In genomic region chr11:70845457-70845978, GRCm38 (mm10) we compare ENCODE assay signal across 8 mouse cellular contexts. TPM values are rescaled to one million over a fixed set of nuclear protein-coding genes. Genes with fewer than 3 reads are reported as not detected.
DNase-seq lines count a peak whose midpoint lies in the region; ATAC-seq and TF ChIP-seq lines count a peak whose summit lies in the region.

No protein-coding gene starts in this region.

- no peaks in the 10 kb centered on the region for H3K36me3 ChIP-seq in heart, postnatal 0 days (replicated peaks; ENCODE audit: control insufficient read depth, insufficient read depth, low read length)
- no peaks in the 10 kb centered on the region for H3K36me3 ChIP-seq in hindbrain, embryonic 10.5 days
- H3K36me3 ChIP-seq in midbrain, embryonic 11.5 days (ENCODE audit: control insufficient read depth, insufficient read depth, low read length) = no peaks in the 10 kb centered on the region

- H3K4me2 ChIP-seq in heart, postnatal 0 days (ENCODE audit: low read depth, low read length) = peak overlapping the region; percentile 91
- peak overlapping the region; percentile 83 for H3K4me2 ChIP-seq in midbrain, embryonic 11.5 days

- TF ChIP-seq CTCF in heart, postnatal 0 days (IDR thresholded peaks at IDR 0.05; ENCODE audit: low read depth) = no peak

- H3K27ac ChIP-seq in heart, postnatal 0 days (ENCODE audit: low read depth) = peak overlapping the region; percentile 83; the same call in 1 of the 2 replicates
- peak overlapping the region; percentile 95 for H3K27ac ChIP-seq in hindbrain, embryonic 10.5 days
- no peak overlapping the region for H3K27ac ChIP-seq in midbrain, embryonic 11.5 days (ENCODE audit: low read depth, low read length)

- 2% methylated on average over 19 of the region's 19 CpGs for WGBS in heart, postnatal 0 days
- WGBS in hindbrain, embryonic 10.5 days = 7% methylated on average over 19 of the region's 19 CpGs
- 9% methylated on average over 19 of the region's 19 CpGs for WGBS in midbrain, embryonic 11.5 days

- peak overlapping the region; percentile 89 for H3K9ac ChIP-seq in heart, postnatal 0 days (replicated peaks; ENCODE audit: low read depth, low read length)
- peak overlapping the region; percentile 92 for H3K9ac ChIP-seq in midbrain, embryonic 11.5 days (ENCODE audit: low read length)

- no peaks in the 10 kb centered on the region for H3K27me3 ChIP-seq in heart, postnatal 0 days (ENCODE audit: control insufficient read depth, insufficient read depth, low read length)
- H3K27me3 ChIP-seq in hindbrain, embryonic 10.5 days (ENCODE audit: insufficient read depth, poor library complexity, severe bottlenecking) = no peaks in the 10 kb centered on the region; the same call in 1 of the 2 replicates
- H3K27me3 ChIP-seq in midbrain, embryonic 11.5 days (ENCODE audit: control insufficient read depth, insufficient read depth, low read length) = no peaks in the 10 kb centered on the region

- DNase-seq in heart, postnatal 0 days (ENCODE audit: low spot score) = no peak
- DNase-seq in heart, adult 8-10 months (ENCODE audit: low spot score) = no peak
- peak; percentile 26 for DNase-seq in MEL-GATA-1-ER (ENCODE audit: extremely low read depth, low read depth)
- DNase-seq in hindbrain, embryonic 10.5 days (ENCODE audit: low spot score) = no peak
- DNase-seq in midbrain, embryonic 11.5 days (ENCODE audit: low spot score, missing footprints) = no peak
- no peak for DNase-seq in frontal cortex, postnatal 10 days (ENCODE audit: low spot score in 2 of 2)
- DNase-seq in gastrocnemius, postnatal 10 days = no peak
- DNase-seq in left cerebral cortex, adult 18-20 months (ENCODE audit: low spot score in 2 of 2) = no peak

- TF ChIP-seq EP300 in heart, postnatal 0 days (IDR thresholded peaks at IDR 0.05; ENCODE audit: low read depth) = no peak

- peak overlapping the region; percentile 83 for H3K4me3 ChIP-seq in heart, postnatal 0 days (ENCODE audit: low read depth, low read length)
- H3K4me3 ChIP-seq in hindbrain, embryonic 10.5 days = peak overlapping the region; percentile 97
- peak overlapping the region; percentile 86 for H3K4me3 ChIP-seq in midbrain, embryonic 11.5 days (ENCODE audit: low read depth, low read length)

- H3K4me1 ChIP-seq in heart, postnatal 0 days (ENCODE audit: control insufficient read depth, insufficient read depth) = peaks cover 20% of the 10 kb centered on the region
- H3K4me1 ChIP-seq in hindbrain, embryonic 10.5 days (replicated peaks) = peaks cover 27% of the 10 kb centered on the region
- H3K4me1 ChIP-seq in midbrain, embryonic 11.5 days (ENCODE audit: control insufficient read depth, insufficient read depth, low read length) = peaks cover 17% of the 10 kb centered on the region

- no peak for ATAC-seq in heart, postnatal 0 days (ENCODE audit: insufficient read depth, low read depth)
- no peak for ATAC-seq in midbrain, embryonic 11.5 days (ENCODE audit: low FRiP score)

- H3K9me3 ChIP-seq in heart, postnatal 0 days (replicated peaks; ENCODE audit: control insufficient read depth, low read length) = no peaks in the 10 kb centered on the region
- no peaks in the 10 kb centered on the region for H3K9me3 ChIP-seq in hindbrain, embryonic 10.5 days
- H3K9me3 ChIP-seq in midbrain, embryonic 11.5 days (ENCODE audit: control insufficient read depth, low read length) = no peaks in the 10 kb centered on the region

RNA-seq across cellular contexts. Expression of gene Rabep1, which starts 0.9 kb away (rescaled TPM):
- 10.5 and 12.2 TPM in 2 replicates for total RNA-seq in heart, postnatal 0 days (2014; rRNA removed; ENCODE audit: low replicate concordance)
- polyA plus RNA-seq in heart, postnatal 0 days (2015; fragmentation: Nextera tagmentation; extraction: Ambion mirVana) = 29.8 and 32.2 TPM in 2 replicates
- total RNA-seq in heart, adult 8-10 months (2022) = 10 to 100 TPM; 35.9 to 40.8 (median 36.5) TPM
- polyA plus RNA-seq in hindbrain, embryonic 10.5 days (2016; fragmentation: Nextera tagmentation; extraction: Ambion mirVana) = 32.5 and 41.7 TPM in 2 replicates
- polyA plus RNA-seq in midbrain, embryonic 11.5 days (2014; fragmentation: Nextera tagmentation; extraction: Ambion mirVana) = 41.7 and 44.2 TPM in 2 replicates
- 10 to 100 TPM; 27.5 to 30.4 TPM for total RNA-seq in gastrocnemius, postnatal 10 days (2021)
- 100 to 1,000 TPM; 140 TPM for total RNA-seq in left cerebral cortex, adult 18-20 months (2021)

RNA-seq across cellular contexts. Expression of gene Scimp, which starts 33.1 kb away (rescaled TPM):
- not detected in 2 replicates for total RNA-seq in heart, postnatal 0 days (2014; rRNA removed; ENCODE audit: low replicate concordance)
- polyA plus RNA-seq in heart, postnatal 0 days (2015; fragmentation: Nextera tagmentation; extraction: Ambion mirVana) = 0.38 and 0.49 TPM in 2 replicates
- total RNA-seq in heart, adult 8-10 months (2022) = under 1 TPM; 0.25 to 0.97 (median 0.53) TPM
- not detected in 2 replicates for polyA plus RNA-seq in hindbrain, embryonic 10.5 days (2016; fragmentation: Nextera tagmentation; extraction: Ambion mirVana)
- not detected in 2 replicates for polyA plus RNA-seq in midbrain, embryonic 11.5 days (2014; fragmentation: Nextera tagmentation; extraction: Ambion mirVana)
- total RNA-seq in gastrocnemius, postnatal 10 days (2021) = not detected
- not detected for total RNA-seq in left cerebral cortex, adult 18-20 months (2021)
